Mouse (Mus musculus): Measurements from ENCODE around the gene Olfr1393.

- TF ChIP-seq CTCF (IDR thresholded peaks at IDR 0.05; ENCODE audit: low read depth) (no peak), EP300 (IDR thresholded peaks at IDR 0.05; ENCODE audit: low read depth) (no peak)
Measured at GRCm38 (mm10) chr11:49249811-49250421, 28.2 kb upstream of the Olfr1393 start.

Data from liver, embryonic 14.5 days (tissue).